Mouse (Mus musculus): Measurements from ENCODE around the gene Palm2.

The Palm2 gene

DNA sequence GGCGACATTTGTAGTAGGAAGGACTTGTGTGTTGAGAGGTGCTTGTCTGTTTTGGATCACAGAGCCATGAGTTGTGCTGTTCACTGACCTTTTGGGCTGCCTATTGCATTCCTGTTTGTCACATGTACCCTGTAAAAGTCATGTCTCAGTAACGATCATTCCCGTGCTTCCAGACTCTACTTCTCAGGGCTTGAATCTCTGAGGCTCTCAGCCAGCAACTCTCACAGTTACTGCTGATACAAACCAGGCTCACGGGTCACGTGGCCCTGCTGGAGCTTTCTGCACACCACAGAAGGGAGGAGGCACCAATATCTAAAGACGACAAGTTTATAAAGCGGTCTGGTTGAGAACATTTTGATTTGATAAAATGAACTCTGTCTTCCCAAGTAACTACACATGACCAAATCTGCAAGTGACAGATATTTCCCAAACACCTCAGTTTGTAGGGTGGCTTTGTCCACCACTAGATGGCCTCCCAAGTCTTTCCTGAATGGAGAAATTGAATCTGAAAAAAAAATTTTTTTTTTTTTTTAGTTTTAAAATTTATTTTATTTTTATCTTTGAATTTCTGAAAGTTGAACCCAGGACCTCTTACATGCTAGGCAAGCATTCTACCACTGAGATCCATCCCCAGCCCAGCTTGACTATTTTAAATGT lies 236.9 kb downstream of the Palm2 start:
- no peak for DNase-seq (ENCODE audit: low read depth, low spot score)

DNA sequence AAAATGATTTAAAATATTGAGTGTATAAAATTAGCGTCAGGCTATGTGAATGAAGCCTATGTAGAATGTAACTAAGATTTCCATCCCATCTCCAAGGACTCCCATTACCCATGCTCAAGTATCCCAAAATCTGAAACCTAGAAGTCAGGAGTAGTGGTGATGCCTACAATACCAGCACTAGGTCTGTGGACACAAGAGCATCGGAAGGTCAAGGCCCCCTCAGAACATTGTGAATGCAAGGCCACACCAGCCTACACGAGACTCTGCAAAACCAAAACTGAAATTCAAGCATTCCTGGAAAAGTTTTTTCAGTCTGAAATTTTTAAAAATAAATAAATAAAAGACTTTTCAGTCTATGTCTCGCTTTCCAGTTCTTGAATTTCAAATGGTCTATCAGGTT lies 238.5 kb downstream of the Palm2 start:
- no peak for DNase-seq (ENCODE audit: low read depth, low spot score)

DNA sequence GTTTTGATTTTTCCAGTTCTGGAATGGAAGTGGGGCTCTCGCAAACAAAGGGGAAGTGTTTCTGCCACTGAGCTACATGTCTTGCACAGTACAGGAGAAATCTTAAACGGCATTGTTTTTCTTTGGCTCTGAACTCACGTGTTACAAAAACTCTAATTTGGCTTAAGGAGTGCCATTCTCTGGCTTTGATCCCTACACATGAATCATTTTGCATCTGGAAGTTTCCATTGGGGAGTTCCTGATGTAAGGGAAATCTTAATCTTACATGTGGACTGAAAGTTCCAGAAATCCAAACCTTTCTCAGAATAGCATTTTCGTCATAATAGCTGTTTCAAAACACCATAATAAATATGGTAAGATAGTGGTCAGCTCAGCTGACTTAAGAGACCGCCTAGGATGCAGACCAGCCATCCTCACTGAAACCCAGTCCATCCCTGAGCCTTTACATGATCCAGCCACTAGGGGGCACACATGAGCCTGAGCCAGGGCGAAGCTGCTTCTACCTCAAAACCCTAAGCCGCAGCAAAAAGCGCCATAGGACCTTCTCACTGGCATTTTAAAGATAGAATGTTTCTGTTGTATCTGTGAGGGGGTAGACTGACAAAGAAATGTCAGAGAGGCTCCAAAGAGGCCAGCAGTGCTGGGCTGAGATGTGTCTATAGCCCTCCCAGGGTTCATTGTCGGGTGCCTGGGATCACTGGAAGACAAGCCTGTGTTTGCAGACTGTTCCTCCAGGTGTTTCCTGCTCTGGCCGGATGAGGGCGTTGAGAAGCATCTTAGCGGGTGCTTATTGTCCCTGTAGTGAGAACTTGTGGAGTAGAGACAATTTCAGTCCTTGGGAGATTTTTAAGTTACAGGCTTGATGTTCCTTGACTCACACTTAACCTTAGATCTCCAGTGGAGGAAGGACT lies 239.2 kb downstream of the Palm2 start:
- DNase-seq (ENCODE audit: low read depth, low spot score): peak; percentile 40

DNA sequence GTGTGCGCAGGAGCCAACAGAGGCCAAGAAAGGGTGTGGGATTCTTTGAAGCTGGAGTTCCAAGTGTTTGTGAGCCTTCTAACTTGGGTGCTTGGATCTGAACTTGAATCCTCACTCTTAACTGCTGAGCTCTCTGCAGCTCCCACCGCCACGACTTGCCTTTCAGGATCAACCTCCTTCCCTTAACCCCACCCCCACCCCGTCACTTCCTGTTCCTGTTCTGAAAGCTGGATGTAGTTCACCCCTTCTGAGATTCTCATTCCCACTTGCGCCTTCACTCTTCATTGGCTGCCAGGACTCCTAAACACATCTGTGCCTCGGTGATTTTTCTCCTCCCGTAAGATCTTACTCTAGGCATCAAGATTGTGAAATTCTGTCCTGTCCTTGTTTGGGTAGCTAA lies 240.3 kb downstream of the Palm2 start:
- DNase-seq (ENCODE audit: low read depth, low spot score): no peak

DNA sequence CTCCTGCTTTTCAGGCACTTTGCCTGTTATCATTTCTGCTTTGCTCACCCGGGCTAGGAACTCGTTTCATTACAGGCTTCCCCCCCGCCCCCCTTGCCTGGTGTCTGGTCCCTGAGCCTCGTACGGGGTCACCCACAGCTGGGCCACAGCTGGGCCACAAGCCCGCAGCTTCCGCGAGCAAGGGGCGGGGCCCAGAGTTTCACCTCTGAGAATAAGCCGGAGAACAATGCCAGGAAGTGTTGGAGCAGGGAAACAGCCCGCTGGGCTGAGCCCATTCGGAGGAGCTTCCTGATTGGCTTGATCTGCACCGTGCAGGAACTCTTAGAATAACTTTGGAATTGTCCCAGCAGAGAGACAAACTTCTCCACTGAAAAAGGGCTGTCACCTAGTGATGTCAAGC lies 241.3 kb downstream of the Palm2 start:
- no peak for DNase-seq (ENCODE audit: low read depth, low spot score)

DNA sequence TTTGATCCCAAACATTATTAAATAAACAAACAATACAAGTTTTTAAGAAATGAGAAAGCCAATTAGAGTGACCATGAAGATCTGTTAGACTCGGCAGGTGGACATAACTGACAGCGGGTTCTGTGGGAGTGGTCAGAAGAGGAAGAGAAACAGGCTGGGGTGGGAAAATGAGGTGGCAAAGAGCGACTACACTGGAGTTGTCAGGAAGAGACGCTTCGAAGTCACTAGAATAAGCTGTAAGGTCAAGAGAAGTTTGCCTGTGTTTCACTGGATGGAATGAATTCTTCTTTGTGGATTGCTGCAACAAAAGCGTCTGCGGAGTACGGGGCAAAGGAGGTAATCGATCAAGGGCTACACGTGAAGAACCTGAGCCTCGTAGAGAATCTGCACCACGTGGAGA lies 243.9 kb downstream of the Palm2 start:
- no peak for DNase-seq (ENCODE audit: low read depth, low spot score)

DNA sequence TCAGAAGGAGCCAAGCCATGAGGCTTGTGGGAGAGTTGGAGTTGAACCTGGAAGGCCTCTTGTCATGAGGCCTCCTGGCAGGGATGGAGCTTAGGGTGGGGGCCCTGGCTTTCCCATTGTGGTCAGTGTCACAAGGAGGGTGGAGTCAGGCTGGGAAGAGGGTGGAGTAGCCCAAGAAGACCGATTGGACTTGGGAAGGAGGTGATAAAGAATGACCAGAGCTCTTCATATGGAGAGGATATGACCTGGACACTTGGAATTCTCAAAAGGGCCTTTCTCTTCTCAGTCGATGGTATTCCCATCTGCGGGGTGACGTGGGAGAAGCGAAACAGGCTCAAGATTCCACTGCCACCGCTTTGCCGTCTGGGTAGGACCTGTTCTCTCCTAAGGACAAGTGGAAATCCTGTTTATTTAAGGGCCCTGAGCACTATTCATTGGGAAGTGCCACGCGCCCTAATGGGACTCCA lies 245.0 kb downstream of the Palm2 start:
- DNase-seq (ENCODE audit: low read depth, low spot score): no peak

DNA sequence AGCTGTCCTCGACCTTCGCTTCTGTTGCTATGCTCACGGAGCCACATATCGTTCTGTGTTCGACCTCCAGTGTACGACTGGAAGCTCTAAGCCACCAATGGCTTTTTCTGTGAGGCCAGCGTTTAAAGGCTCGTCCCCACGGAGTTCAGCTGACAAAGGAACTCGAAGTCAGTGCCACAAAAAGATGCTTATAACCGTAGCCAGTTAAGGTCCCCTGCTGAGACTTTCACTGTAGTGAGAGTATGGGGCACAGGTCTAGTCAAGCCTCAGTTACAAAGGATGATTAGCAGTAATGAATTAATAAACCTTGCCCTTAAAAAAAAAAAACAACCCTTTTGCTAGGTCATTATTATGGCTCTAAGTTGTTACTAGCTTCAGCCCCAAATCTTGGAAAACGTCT lies 246.1 kb downstream of the Palm2 start:
- no peak for DNase-seq (ENCODE audit: low read depth, low spot score)

DNA sequence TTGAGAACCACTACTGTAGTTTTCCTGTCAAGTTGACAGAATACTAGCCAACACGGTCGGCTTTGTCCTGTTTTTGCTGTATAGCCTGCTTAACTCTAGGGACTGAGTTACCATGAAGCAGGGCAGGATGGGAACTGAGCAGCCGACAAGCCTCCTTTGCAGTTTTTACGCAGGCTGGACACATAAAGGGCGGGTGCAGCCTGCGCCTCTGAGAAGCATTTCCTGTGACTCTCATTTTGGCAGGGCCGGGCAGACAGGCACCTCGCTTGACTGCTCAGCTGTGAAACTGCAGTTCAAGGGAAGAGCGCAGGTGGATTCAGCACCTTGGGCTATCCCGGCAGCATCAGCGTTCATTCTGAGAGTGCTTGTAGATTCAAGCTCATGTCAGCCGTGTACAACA lies 247.5 kb downstream of the Palm2 start:
- DNase-seq (ENCODE audit: low read depth, low spot score): no peak

DNA sequence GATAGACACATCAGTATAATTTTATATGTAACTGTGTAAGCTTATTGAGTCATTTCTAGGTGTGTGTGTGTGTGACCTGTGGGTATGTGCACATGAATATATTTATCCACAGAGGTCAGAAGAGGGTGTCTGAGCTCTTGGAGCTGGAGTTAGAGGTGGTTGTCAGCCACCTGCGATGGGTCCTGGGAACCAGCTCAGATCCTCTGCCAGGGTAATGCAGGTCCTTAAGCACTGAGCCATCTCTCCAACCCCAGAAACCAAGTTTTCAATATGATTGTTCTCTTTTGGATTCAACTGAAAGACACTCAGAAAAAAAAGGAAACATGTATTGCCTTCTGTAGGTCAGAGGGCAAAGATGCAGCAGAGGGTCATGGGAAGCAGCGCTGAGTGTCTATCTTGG lies 248.3 kb downstream of the Palm2 start:
- no peak for DNase-seq (ENCODE audit: low read depth, low spot score)

DNA sequence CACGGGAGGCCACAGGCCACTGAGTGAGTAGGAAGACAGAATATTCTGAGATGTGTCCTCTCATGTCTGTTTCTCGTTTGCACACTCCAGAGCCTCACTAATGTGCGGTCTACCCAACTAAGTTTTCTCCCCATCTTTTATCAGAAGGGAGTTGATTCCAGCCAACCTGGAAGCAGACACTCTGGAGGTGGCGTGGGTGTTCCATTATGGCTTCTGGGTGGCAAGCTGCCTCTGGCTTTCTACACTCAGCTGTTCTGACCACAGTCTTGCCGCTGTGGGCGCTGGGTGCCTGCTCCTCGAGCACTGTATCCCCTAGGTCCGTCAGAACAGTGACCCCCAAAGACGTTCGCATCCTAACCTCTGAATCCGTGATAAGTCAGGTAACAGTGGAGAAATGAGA lies 248.9 kb downstream of the Palm2 start:
- no peak for DNase-seq (ENCODE audit: low read depth, low spot score)

DNA sequence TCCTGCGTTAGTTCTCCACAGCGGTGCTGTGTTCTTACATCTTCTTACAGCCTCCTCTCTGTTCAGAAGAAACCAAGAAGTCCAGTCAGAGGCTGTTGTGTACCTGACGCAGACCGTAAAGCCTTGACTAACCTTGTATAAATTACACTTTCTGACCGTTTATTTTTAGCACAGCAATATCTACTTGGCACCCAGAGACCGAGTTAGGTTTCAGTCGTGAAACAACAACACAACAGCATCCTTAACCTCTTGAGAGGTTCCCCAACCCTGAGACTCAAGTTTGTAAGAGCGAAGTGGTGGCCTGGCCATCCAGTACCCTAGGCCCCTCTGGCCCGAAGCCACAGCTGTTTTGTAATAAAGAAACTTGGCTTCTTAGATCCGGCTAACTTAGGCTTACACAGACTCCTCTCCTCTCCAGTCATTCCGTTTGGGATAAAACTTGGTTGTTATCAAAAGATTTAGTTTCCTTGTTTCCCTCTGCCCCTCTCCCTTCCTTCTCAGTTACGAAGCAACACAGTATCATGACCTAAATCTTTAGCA lies 250.7 kb downstream of the Palm2 start:
- DNase-seq (ENCODE audit: low read depth, low spot score): no peak

DNA sequence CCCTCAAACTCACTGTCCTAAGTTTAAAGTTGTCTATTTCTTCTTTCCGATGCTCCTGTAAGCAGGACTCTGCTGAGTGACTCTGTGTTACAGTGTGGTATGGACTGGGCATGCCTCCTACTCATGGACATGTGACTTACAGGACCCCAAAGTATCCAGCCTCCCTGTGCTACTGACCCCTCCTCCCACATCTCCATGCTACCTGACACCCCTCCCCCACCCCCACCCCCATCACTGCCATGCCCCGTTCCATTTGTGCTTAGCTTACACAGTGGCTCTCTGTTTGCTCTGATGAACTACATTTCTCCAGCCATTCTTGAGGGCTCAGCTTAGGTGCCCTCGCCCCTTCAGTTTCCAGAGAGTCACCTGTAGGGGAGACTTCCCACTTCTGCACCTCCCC lies 252.7 kb downstream of the Palm2 start:
- no peak for DNase-seq (ENCODE audit: low read depth, low spot score)

DNA sequence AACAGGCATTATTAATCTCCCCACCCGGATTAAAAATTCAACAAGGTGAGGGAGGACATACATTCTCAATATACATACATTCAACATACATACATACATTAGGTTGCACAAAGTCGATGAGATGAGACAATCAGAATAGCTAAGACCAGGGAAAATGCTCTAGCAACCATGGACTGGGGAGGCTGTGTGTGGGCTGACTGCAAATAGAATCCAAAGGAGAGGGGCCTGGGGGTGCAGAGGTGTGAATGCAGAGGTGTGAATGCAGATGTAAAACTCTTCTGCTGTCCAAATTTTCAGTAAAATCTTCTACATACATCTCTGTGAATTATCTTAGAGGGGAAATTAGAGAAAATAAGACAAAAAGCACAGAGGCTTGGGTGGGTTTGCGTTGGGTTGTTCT lies 253.5 kb downstream of the Palm2 start:
- DNase-seq (ENCODE audit: low read depth, low spot score): no peak

DNA sequence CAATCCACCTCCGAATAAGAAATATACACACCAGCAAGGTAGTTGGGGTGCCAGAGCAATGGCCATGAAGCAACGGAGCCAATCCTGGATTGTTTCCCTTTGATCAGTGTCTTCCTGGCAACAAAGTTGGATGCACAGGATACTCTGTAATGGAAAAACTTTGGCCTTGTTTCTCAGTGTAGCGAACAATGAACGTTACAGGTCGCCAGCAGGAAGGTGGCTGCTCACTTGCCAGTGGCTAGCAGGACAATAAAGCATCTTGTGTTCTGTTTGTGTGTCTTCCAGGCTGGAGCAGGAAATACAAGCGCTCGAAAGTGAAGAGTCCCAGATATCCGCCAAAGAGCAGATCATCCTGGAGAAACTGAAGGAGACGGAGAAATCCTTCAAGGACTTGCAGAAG lies 254.1 kb downstream of the Palm2 start:
- DNase-seq (ENCODE audit: low read depth, low spot score): no peak

DNA sequence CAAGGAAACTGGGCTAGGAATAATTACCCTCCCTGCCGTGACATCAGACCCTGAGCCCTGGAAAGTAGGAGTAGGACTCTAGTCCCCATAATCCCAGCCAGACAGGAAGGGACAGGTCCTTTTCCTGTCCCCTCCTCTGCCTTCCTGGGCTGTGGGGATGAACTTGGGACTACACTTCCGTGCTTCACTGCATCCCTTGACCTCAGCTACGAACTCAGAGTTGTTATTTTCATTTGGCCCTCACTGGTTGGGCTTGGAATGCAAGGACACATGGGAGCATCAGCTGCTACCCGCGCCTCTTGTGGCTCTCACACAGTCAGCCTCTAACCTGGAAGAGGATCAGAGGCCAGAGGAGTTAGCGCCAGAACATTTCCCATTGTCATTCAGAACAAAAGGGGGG lies 256.0 kb downstream of the Palm2 start:
- no peak for DNase-seq (ENCODE audit: low read depth, low spot score)

DNA sequence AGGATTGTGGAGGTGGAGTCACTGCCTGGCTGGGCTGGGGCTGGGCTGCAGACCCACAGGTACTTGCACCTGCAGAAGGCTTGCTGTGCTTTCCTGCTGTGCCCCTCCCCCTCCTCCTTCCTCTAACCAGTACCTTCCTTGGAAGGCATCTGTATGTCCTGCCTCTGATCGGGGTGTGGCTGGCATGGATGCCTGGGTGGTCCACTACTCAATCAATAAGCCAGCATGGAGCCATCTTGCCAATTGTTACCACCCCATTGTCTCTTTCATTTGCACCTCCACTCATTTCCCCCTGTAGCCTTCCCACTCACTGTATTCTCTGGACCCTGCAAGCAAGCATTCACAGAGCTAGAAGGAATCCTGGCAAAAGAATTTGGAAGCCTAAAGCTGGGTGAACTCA lies 256.8 kb downstream of the Palm2 start:
- DNase-seq (ENCODE audit: low read depth, low spot score): no peak

DNA sequence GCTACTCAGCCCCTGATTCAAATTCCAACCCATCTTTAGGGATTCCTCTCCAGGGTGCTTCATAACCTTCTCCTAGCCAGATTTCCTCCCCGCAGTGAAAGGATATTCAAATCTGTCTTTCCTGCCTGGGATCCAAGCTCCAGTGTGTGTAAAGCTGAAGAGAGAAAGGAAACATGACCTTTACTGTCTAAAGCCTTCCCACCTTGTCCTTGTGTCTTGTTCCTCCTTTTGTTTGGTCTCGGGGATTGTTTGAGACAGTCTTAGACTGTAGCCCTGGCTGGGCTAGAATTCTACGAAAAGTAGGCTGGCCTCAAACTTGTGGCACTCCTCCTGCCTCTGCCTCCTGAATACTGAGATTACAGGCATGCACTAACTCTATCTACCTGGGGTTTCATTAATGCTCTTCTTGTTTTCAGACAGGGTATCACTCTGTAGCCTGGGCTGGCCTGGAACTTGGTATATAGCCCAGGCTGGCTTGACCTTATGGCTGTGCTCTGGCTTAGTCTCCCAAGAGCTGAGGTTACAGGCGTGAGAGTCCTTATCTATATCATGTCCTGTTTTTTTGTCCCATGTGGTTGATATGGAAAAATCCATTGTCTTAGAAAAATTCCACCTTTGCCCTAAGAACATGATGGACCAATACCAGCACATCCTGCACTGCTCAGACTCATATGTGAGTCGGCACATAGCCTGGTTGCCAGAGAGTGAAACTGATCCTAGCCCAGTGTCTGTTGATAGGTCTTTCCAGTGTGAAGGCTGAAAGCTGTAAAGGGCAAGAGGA lies 260.5 kb downstream of the Palm2 start:
- no peak for DNase-seq (ENCODE audit: low read depth, low spot score)

DNA sequence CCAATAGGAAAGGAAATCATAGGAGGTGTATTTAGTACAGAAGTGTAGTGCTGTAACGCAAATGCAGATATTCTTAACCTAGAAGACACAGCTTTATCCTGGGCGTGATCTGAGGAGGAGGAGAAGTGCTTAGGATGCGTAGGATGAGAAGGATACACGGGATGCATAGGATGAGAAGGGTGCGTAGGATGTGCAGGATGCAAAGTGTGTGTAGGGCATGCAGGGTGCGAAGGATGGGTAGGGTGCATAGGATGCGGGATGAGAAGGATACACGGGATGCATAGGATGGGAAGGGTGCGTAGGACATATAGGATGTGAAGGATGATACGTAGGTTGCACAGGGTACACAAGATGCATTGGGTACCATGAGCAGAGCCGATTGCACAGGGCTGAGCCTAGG lies 262.9 kb downstream of the Palm2 start:
- no peak for DNase-seq (ENCODE audit: low read depth, low spot score)

DNA sequence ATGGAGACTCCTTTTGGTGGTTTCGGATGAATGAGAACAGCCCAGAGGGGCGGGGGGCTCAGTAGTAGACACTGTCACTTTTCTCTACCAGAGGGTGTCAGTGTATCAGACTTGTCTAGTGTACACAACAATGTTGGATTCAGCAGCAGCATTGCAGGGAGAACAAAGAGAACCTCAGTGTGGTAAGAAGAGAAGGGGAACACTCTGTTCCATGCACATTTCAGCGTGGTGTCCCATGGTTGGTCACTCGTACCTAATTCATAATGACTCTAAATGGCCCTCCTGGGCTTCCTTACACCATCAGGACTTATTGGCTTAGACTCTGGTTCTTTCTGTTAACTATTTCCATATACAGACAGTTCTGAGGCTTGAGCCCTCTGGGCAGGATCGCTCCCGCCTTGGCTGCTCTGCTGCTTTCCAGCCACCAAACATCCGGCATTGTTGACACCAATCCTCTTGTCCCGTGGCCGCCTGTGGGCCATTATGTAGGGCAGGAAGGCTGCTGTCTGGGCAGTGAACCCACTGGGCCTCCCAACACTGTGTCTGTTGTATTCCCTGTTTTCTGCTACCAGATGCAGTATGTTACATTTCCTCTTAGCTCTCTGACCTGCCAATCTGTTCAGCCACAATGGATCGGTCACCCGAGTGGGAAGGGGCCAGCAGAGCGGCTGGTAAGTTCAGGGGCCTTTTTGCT lies 264.0 kb downstream of the Palm2 start:
- DNase-seq (ENCODE audit: low read depth, low spot score): no peak

DNA sequence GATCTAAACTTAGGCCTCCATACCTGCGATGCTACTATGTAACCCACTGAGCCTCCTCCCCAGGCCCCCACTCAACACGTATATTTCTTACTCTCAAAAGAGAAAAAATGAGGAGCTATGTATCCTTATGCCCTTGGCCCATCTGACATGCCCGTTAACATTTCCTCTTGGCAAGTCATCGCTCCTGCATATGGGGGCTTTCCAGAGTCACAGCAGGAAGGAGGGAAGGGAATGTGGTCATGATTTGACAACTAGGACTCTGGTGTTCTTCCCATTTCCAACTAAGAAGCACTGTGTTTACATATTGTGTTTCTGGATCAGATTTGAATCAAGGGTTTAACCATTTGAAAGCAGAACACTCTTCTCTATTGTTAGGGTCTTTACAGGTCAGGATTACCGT lies 267.5 kb downstream of the Palm2 start:
- DNase-seq (ENCODE audit: low read depth, low spot score): no peak

Data from brain, embryonic 18.5 days (tissue).